Mouse (Mus musculus) kidney, postnatal 25 days (tissue): ENCODE measurements around the gene Wfdc15a.

Source experiments
- DNase-seq, 2 experiments: peaks; one replicate each; pipeline ENCODE4 v3.0.0; 2021; ENCODE audit warnings: mixed read lengths in 2 of 2

The Wfdc15a gene

DNA sequence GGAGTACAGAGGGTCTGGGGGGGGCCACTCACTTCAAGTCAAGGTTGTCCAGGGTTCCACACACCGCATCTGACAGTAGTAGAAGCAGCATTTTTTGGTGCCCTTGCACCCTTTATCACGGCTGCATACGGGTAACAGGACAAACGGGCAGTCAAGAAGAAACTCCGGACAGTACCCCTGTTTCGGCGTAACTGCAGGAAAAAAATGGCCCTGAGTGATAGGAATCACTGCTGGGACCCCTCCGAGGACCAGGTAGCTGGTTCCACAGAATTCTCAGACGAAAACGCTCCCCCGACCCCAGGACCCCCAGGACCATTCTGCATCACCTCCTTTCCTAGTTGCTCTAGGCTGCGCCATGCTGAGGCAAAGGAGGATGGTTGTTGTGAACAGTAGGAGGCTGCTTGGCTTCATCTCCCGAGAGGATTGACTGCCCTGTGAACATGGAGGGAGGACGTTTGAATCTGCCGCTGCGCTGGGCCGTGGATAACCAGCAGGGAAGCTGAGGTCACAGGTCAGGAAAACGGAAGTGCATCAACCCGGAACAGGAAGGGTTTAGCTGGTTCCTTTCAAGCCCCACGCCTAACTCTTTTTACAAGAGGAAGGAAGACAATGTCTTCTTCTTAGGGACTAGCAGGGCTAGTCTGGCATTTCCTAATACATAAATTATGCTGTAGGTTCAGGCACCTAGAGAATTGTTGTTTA, at the start of gene Wfdc15a:
Gene Wfdc15a (minus strand): TSS at position 505 of the 702 bp plus-strand sequence.
- DNase-seq = peak in 1 of 2 experiments; percentile 16

GRCm38 (mm10) chr2:164238366-164238765, 38.4 kb upstream of the Wfdc15a start, which contains the start of gene Svs2:
TSS of gene Svs2 (minus strand) at chr2:164238466.
- DNase-seq = no peak

GRCm38 (mm10) chr2:164232671-164233070, 32.7 kb upstream of the Wfdc15a start:
- DNase-seq = no peak

DNA sequence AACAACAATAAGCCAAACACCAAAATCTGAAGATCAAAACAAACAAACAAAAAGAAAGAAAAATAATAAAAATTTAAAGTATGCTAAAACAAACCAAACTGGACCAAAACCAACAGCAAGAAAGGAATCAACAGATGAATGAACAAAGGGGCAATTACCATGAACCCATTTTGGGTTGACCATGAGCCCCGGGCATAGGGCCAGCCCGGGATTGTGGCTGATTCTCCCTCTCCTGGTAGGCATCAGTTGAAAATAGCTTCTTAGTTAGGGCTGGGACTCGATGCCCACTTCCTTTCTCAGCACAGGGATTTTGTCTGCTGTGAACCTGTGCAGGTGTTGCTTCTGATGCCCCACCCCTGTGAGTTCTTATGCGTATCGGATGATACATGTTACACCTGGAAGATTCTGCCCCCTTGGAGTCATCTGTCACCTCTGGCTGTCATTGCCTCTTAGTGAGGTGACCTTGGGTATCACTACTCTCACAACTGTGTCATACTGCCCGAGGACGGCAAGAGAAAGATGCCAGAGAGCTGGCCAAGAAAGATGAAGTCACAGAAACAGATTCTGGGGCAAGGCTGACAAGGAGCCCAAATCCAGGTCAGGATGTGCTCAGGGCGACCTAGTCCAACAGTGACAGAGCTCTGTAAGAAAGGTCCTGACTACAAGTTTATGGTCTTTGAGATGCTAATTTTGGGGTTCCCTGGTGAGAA, 28.6 kb upstream of the Wfdc15a start:
- DNase-seq = no peak

DNA sequence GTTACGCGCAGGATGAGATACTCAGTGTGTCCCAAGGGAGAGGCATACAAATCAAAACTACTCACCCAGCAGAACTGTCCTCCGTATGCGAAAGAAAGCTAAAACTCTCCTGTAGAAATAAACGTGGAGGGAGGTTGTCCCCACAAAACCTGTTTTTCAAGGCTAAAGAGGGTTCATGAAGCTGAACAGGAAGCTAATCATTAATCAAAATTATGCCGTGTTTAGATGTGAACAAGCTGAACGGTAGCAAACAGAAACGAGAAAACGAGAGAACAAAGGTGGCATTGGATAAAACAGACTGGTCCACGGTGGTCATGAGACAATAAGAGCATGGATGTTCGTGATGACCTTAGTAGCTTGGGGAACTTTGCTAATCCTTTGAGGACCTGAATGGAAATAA, 21.6 kb upstream of the Wfdc15a start, which contains the start of gene Wfdc15b:
Gene Wfdc15b (minus strand): TSS at position 139 of the 400 bp plus-strand sequence.
- no peak for DNase-seq

- no peak for DNase-seq
Measured at GRCm38 (mm10) chr2:164219295-164219694, 19.4 kb upstream of the Wfdc15a start.

GRCm38 (mm10) chr2:164212711-164213110, 12.8 kb upstream of the Wfdc15a start:
- no peak for DNase-seq

DNA sequence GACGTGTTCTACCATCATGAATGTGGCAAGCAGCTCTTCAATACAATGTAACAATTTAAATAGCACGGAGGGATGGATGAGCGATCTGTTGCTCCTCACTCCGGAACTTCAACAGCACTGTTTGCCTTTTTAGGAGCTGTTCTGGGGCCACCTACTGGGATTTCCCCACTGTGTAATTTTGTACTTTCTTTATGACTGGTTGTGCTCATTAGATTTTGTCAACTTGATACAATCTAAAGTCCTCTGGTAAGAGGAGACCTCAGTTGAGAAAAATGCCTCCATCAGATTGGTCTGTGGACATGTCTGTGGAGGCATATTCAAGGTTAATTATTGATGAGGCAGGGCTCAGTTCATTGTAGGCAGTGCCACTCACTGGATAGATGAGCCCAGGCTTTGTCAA, 11.0 kb upstream of the Wfdc15a start:
- DNase-seq = no peak

- no peak for DNase-seq
Measured at GRCm38 (mm10) chr2:164206676-164207075, 6.7 kb upstream of the Wfdc15a start.

- peak; percentile 33 to 83 for DNase-seq
Measured at GRCm38 (mm10) chr2:164206011-164206410, 6.1 kb upstream of the Wfdc15a start.

GRCm38 (mm10) chr2:164196700-164196990, 3.3 kb downstream of the Wfdc15a start:
- DNase-seq = peak in 1 of 2 experiments; percentile 10

GRCm38 (mm10) chr2:164195971-164196699, 3.8 kb downstream of the Wfdc15a start:
- DNase-seq = peak in 1 of 2 experiments; percentile 6

DNA sequence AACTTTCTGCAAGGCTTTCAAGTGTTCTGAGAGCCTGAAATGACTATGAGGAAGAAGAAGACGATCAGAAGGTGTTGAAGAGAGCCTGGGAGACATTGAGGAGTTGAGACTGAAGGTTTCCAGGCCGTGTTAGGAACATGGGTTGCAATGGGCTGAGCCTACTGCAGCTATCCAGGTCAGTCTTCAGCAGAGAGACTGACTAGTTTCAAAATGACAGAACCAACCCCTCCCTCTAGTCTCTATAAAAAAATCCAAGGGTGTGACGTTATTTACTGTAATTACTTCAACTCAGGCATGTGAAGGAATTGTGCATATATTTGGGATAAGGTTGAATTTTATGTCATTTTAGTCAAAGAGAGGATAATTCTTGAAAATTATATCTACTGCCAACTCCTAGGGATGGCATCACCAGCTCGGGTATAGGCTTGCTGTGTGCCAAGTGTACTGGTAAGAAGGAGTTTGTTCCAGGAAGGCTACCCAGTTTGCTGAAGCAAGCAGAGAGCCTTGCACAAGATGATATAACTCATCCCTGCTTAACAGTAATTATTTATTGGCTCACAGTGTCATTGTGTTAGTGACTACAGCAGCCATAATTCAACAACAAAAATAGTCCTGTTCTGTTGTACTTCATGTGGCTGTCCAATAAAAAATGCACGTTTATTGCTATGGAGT, 4.8 kb downstream of the Wfdc15a start:
- DNase-seq = peak in 1 of 2 experiments; percentile 8

GRCm38 (mm10) chr2:164192279-164192678, 7.7 kb downstream of the Wfdc15a start:
- no peak for DNase-seq

GRCm38 (mm10) chr2:164190576-164190975, 9.4 kb downstream of the Wfdc15a start, which contains the start of gene Wfdc12:
TSS of gene Wfdc12 (minus strand) at chr2:164190608.
- peak in 1 of 2 experiments; percentile 26 for DNase-seq

DNA sequence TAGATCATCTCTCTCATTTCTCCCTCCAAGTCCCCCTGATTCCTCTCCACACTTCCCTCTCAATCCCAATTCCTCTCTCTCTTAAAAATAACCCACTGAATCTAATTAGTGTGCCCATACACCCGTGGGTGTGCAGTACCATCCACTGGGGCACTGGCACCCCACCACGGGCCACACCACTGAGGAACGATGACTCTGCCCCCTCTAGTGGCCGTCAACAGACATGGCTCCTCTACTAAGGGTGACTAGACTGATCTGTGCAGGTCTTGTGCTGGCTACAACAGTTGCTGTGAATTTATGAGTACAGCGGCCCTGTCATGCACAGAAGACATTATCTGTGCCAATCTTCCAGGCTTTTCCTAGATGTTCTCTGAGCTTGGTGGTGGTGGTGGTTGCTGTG, 11.2 kb downstream of the Wfdc15a start:
- DNase-seq = peak in 1 of 2 experiments; percentile 18

- peak in 1 of 2 experiments; percentile 29 for DNase-seq
Measured at GRCm38 (mm10) chr2:164184145-164184719, 15.7 kb downstream of the Wfdc15a start.

DNA sequence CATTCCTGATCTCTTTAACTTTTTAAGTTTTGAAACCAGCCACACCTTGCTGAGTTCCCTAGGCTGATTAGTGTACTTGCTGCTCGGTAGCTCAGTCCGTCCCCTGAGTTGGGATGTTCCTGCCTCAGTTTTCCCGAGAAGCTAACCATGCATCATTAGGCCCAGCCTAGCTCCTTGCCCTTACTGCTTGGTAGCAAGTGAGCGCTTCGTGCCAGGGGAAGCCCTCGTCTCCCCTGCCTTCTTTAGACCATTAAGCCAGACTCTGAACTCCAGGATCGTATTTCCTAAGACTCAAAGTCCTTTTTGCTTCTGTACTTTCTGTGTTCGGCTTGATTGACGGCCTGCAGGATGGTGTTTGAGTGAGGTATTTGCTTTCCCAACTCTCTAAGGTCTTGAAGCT, 16.6 kb downstream of the Wfdc15a start:
- DNase-seq = peak in 1 of 2 experiments; percentile 60

DNA sequence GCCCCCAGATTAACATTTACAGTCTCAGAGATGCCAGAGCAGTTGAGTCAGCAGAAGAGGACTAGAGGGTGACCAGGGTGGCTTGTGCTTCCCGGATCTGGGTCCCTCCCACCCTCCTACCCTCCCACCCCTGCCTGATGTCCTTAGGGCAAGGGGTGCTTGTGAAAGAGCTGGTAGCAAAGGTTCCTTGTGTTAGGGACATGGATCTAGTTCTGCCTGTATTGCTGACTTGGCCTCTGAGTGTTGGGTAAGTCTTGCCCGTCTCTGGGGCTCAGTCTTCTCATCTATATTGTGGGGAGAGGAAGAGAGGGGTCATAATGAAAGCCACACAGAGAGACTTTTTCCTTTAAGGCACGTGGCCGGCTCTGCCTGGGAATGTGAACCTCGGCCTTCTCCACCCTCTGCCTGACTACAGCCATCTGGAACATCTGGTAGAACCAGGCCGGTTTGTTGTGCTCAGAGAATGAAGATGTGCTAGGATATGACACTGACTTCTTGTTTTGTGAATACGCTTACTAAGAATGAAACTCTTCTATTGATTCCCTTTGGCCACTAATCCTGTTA, 17.2 kb downstream of the Wfdc15a start, which contains the start of gene Wfdc5:
Gene Wfdc5 (minus strand): TSS at position 51 of the 564 bp plus-strand sequence.
- peak in 1 of 2 experiments; percentile 16 for DNase-seq

DNA sequence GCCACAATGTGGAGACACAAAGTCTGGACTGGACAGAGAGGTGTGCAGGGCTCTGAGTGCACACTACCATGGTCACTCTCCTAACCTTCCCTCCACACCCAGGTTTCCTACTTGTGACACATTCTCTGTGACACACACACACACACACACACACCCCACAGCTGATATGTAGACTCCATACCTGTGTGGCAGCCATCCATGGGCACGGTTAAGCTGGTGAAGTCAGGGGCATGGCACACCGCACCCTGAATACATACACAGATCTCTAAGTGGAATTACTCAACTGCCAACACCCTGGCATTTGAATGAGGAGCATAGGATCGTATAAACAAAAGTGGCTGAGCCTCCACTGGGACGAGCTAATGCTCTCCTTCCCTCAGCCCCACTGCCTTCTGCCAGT, 19.2 kb downstream of the Wfdc15a start:
- peak in 1 of 2 experiments; percentile 26 for DNase-seq

GRCm38 (mm10) chr2:164180124-164180523, 19.8 kb downstream of the Wfdc15a start:
- DNase-seq = peak; percentile 37 to 64

GRCm38 (mm10) chr2:164177831-164178230, 22.1 kb downstream of the Wfdc15a start:
- peak in 1 of 2 experiments; percentile 21 for DNase-seq
